Mouse (Mus musculus) small intestine, adult 2 months (tissue): ENCODE results near the gene Cabcoco1. TPM values are rescaled to one million over a fixed set of nuclear protein-coding genes. Genes with fewer than 3 reads are reported as not detected.

ENCODE experiments used
- H3K27ac ChIP-seq: fragments of 200-500 bp; 2 replicates; pipeline ENCODE4 v1.5.1; 2012; ENCODE audit warnings: low read depth, low read length, control low read depth, inconsistent platforms; ENCODE audit not compliant: insufficient read depth
- H3K27me3 ChIP-seq: fragments of 200-500 bp; 2 replicates; pipeline ENCODE4 v1.6.1; 2012; ENCODE audit warnings: mild to moderate bottlenecking, moderate library complexity, low read length, inconsistent platforms; ENCODE audit not compliant: control insufficient read depth, insufficient read depth
- H3K36me3 ChIP-seq: fragments of 200-500 bp; 2 replicates; pipeline ENCODE4 v1.6.1; 2012; ENCODE audit warnings: mild to moderate bottlenecking, low read length, control low read depth, inconsistent platforms; ENCODE audit not compliant: control insufficient read depth, insufficient read depth
- H3K4me1 ChIP-seq: fragments of 200-500 bp; 2 replicates; pipeline ENCODE4 v1.6.1; 2012; ENCODE audit warnings: low read length, inconsistent platforms, mixed read lengths; ENCODE audit not compliant: control insufficient read depth, insufficient read depth, insufficient read length
- H3K4me3 ChIP-seq: fragments of 200-500 bp; 2 replicates; pipeline ENCODE4 v1.5.1; 2012; ENCODE audit warnings: low read depth, mild to moderate bottlenecking, control low read depth, inconsistent platforms, low read length, moderate library complexity
- CTCF ChIP-seq: fragments of 200-500 bp; IDR thresholded peaks from 2 replicates; pipeline ENCODE4 v1.5.1; 2012; ENCODE audit warnings: low read depth, mild to moderate bottlenecking, control low read depth, inconsistent platforms, low read length, moderate library complexity, mixed read lengths; ENCODE audit not compliant: insufficient replicate concordance, insufficient read length; ENCODE audit errors: extremely low read depth
- POLR2A ChIP-seq: fragments of 200-500 bp; IDR thresholded peaks from 2 replicates; pipeline ENCODE4 v1.6.1; 2012; ENCODE audit warnings: low read depth, mild to moderate bottlenecking, control low read depth, inconsistent platforms, low read length, moderate library complexity
- WGBS: fragments of 180-500 bp; shearing (Covaris S2); methylation state at CpG from one replicate; pipeline ENCODE4 v1.1.7; 2018; 5-methylcytosine and 5-hydroxymethylcytosine counted together
- polyA plus RNA-seq: library from polyadenylated mRNA; depleted of rRNA; stranded (reverse); fragments of >200 nt; gene quantifications from 2 replicates; pipeline ENCODE4 v1.2.3, GENCODE M21; 2012; rRNA removed

Cabcoco1 gene
- 0.22 TPM in 1 of 2 replicates, not detected in the other for polyA plus RNA-seq

GRCm38 (mm10) chr10:68541139-68541942 lies at the start of gene Cabcoco1:
Gene Cabcoco1, minus strand, starts transcription at chr10:68541896.
- peak within 1 kb of the TSS; percentile 70 for H3K4me3 ChIP-seq
- H3K36me3 ChIP-seq: no peaks in the 10 kb centered on the region
- H3K4me1 ChIP-seq: peaks cover 10% of the 10 kb centered on the region; the same call in 1 of the 2 replicates
- WGBS: 5% methylated on average over 17 of the region's 17 CpGs
- peak within 1 kb of the TSS; percentile 78 for H3K27ac ChIP-seq
- TF ChIP-seq POLR2A (no peak), CTCF (no peak)
- H3K27me3 ChIP-seq: no peaks in the 10 kb centered on the region

- Histone ChIP-seq H3K27me3 (no peaks in the 10 kb centered on the region), H3K4me1 (no peaks in the 10 kb centered on the region), H3K36me3 (no peaks in the 10 kb centered on the region), H3K27ac (no peak overlapping the region), H3K4me3 (no peak overlapping the region)
- 73% methylated on average over 11 of the region's 11 CpGs for WGBS
- TF ChIP-seq CTCF (no peak), POLR2A (no peak)
Measured at GRCm38 (mm10) chr10:68589530-68590252, 48.0 kb upstream of the Cabcoco1 start.

- no peaks in the 10 kb centered on the region for H3K27me3 ChIP-seq
- TF ChIP-seq CTCF (no peak), POLR2A (no peak)
- WGBS: 84% methylated on average over 4 of the region's 4 CpGs
- H3K36me3 ChIP-seq: no peaks in the 10 kb centered on the region
- no peaks in the 10 kb centered on the region for H3K4me1 ChIP-seq
- H3K4me3 ChIP-seq: no peak overlapping the region
- no peak overlapping the region for H3K27ac ChIP-seq
Measured at GRCm38 (mm10) chr10:68587416-68588040, 45.8 kb upstream of the Cabcoco1 start.

- TF ChIP-seq CTCF: no peak
- TF ChIP-seq POLR2A: no peak
- no peaks in the 10 kb centered on the region for H3K4me1 ChIP-seq
- H3K27me3 ChIP-seq: no peaks in the 10 kb centered on the region
- no peaks in the 10 kb centered on the region for H3K36me3 ChIP-seq
- no peak overlapping the region for H3K27ac ChIP-seq
- H3K4me3 ChIP-seq: no peak overlapping the region
- WGBS: 75% methylated on average over 9 of the region's 9 CpGs
Measured at GRCm38 (mm10) chr10:68577321-68577720, 35.6 kb upstream of the Cabcoco1 start.

- no peak for TF ChIP-seq POLR2A
- TF ChIP-seq CTCF: no peak
- Histone ChIP-seq H3K4me3 (no peak overlapping the region), H3K4me1 (no peaks in the 10 kb centered on the region), H3K27ac (no peak overlapping the region), H3K36me3 (no peaks in the 10 kb centered on the region), H3K27me3 (no peaks in the 10 kb centered on the region)
Measured at GRCm38 (mm10) chr10:68568172-68568571, 26.5 kb upstream of the Cabcoco1 start.

GRCm38 (mm10) chr10:68562344-68562743 lies 20.6 kb upstream of the Cabcoco1 start:
- no peaks in the 10 kb centered on the region for H3K4me1 ChIP-seq
- no peaks in the 10 kb centered on the region for H3K36me3 ChIP-seq
- no peak for TF ChIP-seq POLR2A
- no peak for TF ChIP-seq CTCF
- 93% methylated on average over 5 of the region's 5 CpGs for WGBS
- no peak overlapping the region for H3K27ac ChIP-seq
- no peak overlapping the region for H3K4me3 ChIP-seq
- no peaks in the 10 kb centered on the region for H3K27me3 ChIP-seq

GRCm38 (mm10) chr10:68558828-68559219 lies 17.1 kb upstream of the Cabcoco1 start:
- Histone ChIP-seq H3K4me3 (no peak overlapping the region), H3K27me3 (no peaks in the 10 kb centered on the region), H3K27ac (no peak overlapping the region), H3K36me3 (no peaks in the 10 kb centered on the region), H3K4me1 (no peaks in the 10 kb centered on the region)
- TF ChIP-seq CTCF: no peak
- TF ChIP-seq POLR2A: no peak
- 71% methylated on average over 4 of the region's 4 CpGs for WGBS
